Mouse (Mus musculus): ENCODE results near the gene 2610301B20Rik. TPM values are rescaled to one million over a fixed set of nuclear protein-coding genes. Genes with fewer than 3 reads are reported as not detected.
"Not testable (repeated sequence)": the region's sequence is repeated elsewhere in the genome, so short reads cannot be mapped to it uniquely, and the experiment has no call there.

2610301B20Rik gene
- polyA plus RNA-seq, 1 experiment from 2014 or later, result 29.7 TPM

GRCm38 (mm10) chr4:10862882-10863281, 11.4 kb upstream of the 2610301B20Rik start:
- H3K36me3 ChIP-seq (ENCODE audit: insufficient read depth, low read length); H3K4me3 ChIP-seq (ENCODE audit: low read length); H3K9ac ChIP-seq (replicated peaks; ENCODE audit: low read length); H3K9me3 ChIP-seq (ENCODE audit: low read length); ATAC-seq (ENCODE audit: low FRiP score, low TSS enrichment); H3K4me1 ChIP-seq (ENCODE audit: insufficient read depth, low read length); H3K4me2 ChIP-seq (replicated peaks; ENCODE audit: low read depth, low read length); H3K27me3 ChIP-seq (ENCODE audit: insufficient read depth, low read length); H3K27ac ChIP-seq (ENCODE audit: low read length): not testable (repeated sequence)
- 84% methylated on average over 2 of the region's 2 CpGs for WGBS

DNA sequence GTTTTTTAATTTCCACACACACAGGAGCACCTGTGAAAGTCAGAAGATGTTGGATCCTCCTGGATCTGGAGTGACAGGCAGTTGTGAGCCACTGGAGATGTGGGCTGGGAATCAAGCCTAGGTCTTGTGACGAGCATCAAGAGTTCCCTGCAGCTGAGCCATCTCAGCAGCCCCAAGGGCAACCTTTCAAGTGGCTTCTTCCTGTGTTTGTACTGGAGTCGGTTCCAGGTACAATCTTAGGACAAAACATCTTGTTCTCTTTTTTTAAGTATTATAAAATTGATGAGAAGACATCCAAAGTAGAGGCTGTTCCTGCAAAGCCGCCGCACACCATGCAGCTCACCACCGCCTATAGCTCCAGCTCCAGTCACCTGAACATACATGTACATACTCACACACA, 2.1 kb upstream of the 2610301B20Rik start:
- H3K4me1 ChIP-seq (ENCODE audit: insufficient read depth, low read length), result peaks cover 10% of the 10 kb centered on the region
- no peak overlapping the region for H3K9ac ChIP-seq (replicated peaks; ENCODE audit: low read length)
- no peak overlapping the region for H3K4me3 ChIP-seq (ENCODE audit: low read length)
- no peaks in the 10 kb centered on the region for H3K9me3 ChIP-seq (ENCODE audit: low read length)
- 82% methylated on average over 5 of the region's 5 CpGs for WGBS
- H3K27me3 ChIP-seq (ENCODE audit: insufficient read depth, low read length), result no peaks in the 10 kb centered on the region
- no peak for ATAC-seq (ENCODE audit: low FRiP score, low TSS enrichment)
- no peak overlapping the region for H3K27ac ChIP-seq (ENCODE audit: low read length)
- no peaks in the 10 kb centered on the region for H3K36me3 ChIP-seq (ENCODE audit: insufficient read depth, low read length)
- H3K4me2 ChIP-seq (replicated peaks; ENCODE audit: low read depth, low read length), result no peak overlapping the region

DNA sequence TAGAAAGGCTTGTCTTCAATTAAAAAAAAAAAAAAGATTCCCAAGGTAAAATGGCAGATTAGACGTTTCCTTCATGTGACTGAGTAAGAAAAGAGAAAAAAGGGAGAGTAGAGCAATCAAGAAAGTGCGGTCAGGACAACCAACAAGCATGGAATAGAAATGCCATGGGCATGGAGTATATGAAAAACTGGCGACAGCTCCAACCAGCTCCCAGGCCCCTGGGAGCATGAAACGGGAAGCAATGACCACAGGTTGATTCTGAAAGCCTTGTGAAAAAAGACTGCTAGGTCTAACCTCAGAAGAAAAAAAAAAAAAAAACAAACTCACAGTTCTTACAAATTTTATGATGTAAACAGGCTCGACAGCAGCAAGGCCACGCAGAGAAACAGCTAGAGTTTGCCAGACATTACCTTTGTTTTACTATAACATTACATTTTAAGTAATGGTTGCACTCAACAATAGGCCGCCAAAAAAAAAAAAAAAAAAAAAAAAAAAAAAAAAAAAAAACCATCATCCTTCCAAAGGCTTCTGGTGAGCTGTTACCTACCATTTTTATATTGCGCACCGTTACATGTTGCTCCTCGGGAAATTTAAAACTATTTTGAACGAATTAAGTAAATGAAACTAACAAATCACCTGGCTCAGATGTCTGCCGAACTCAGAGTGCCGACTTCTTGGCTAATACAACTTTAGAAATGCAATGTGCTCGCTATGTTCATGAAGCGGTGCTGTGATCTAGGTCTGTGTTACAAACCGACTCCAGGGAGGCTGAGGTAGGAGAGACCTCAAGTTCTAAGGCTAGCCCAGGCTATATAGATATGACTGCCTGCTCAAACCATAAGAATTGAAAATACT, 1.4 kb upstream of the 2610301B20Rik start:
- Histone ChIP-seq H3K9me3 (ENCODE audit: low read length) (no peaks in the 10 kb centered on the region), H3K27ac (ENCODE audit: low read length) (no peak overlapping the region)

GRCm38 (mm10) chr4:10873549-10873919, 764 bp upstream of the 2610301B20Rik start:
- Histone ChIP-seq H3K27ac (ENCODE audit: low read length) (peak overlapping the region; percentile 98), H3K4me1 (ENCODE audit: insufficient read depth, low read length) (peaks cover 10% of the 10 kb centered on the region), H3K9me3 (ENCODE audit: low read length) (no peaks in the 10 kb centered on the region), H3K9ac (replicated peaks; ENCODE audit: low read length) (peak overlapping the region; percentile 89), H3K27me3 (ENCODE audit: insufficient read depth, low read length) (no peaks in the 10 kb centered on the region), H3K4me3 (ENCODE audit: low read length) (peak overlapping the region; percentile 91), H3K36me3 (ENCODE audit: insufficient read depth, low read length) (no peaks in the 10 kb centered on the region), H3K4me2 (replicated peaks; ENCODE audit: low read depth, low read length) (peak overlapping the region; percentile 67)
- WGBS, result 3% methylated on average over 7 of the region's 8 CpGs
- peak; percentile 49 for ATAC-seq (ENCODE audit: low FRiP score, low TSS enrichment)

More for the DNA sequence above, 1.4 kb upstream of the 2610301B20Rik start:
- Histone ChIP-seq H3K36me3 (ENCODE audit: insufficient read depth, low read length) (no peaks in the 10 kb centered on the region), H3K4me2 (replicated peaks; ENCODE audit: low read depth, low read length) (peak overlapping the region; percentile 67), H3K4me1 (ENCODE audit: insufficient read depth, low read length) (peaks cover 10% of the 10 kb centered on the region), H3K4me3 (ENCODE audit: low read length) (peak overlapping the region; percentile 91), H3K27me3 (ENCODE audit: insufficient read depth, low read length) (no peaks in the 10 kb centered on the region), H3K9ac (replicated peaks; ENCODE audit: low read length) (peak overlapping the region; percentile 89)
- ATAC-seq (ENCODE audit: low FRiP score, low TSS enrichment), result no peak
- 31% methylated on average over 16 of the region's 16 CpGs for WGBS

GRCm38 (mm10) chr4:10874718-10875121, 422 bp downstream of the 2610301B20Rik start:
- H3K27ac ChIP-seq (ENCODE audit: low read length), result peak overlapping the region; percentile 98
- under 1% methylated on average over 37 of the region's 37 CpGs for WGBS
- H3K4me1 ChIP-seq (ENCODE audit: insufficient read depth, low read length), result peaks cover 10% of the 10 kb centered on the region
- peak overlapping the region; percentile 67 for H3K4me2 ChIP-seq (replicated peaks; ENCODE audit: low read depth, low read length)
- no peaks in the 10 kb centered on the region for H3K27me3 ChIP-seq (ENCODE audit: insufficient read depth, low read length)
- H3K36me3 ChIP-seq (ENCODE audit: insufficient read depth, low read length), result 0 out of 2 replicates have a peak, but pooled peaks cover 3% of the 10 kb centered on the region
- no peaks in the 10 kb centered on the region for H3K9me3 ChIP-seq (ENCODE audit: low read length)
- peak overlapping the region; percentile 89 for H3K9ac ChIP-seq (replicated peaks; ENCODE audit: low read length)
- H3K4me3 ChIP-seq (ENCODE audit: low read length), result peak overlapping the region; percentile 91
- peak; percentile 87 for ATAC-seq (ENCODE audit: low FRiP score, low TSS enrichment)

DNA sequence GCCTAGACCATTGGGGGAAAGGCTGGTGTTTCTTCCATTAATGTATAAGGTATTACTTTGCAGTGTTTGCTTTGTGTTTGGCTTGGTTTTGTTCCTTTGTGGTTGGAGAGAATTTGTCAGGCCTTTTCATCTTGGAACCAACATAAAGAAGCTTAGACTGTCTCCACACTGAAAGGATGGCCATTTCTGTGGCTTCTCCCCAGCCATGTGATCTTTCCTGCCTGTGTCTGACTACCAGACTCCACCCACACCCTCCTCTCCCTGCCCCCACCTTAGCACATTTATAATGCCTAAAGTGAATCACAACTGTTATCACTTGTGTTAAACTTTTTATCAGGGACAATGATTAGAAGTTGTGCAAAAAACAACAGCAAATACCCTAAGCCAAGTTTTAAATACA, 1.1 kb downstream of the 2610301B20Rik start:
- 0 out of 2 replicates have a peak, but pooled peaks cover 3% of the 10 kb centered on the region for H3K36me3 ChIP-seq (ENCODE audit: insufficient read depth, low read length)
- no peak for ATAC-seq (ENCODE audit: low FRiP score, low TSS enrichment)
- peaks cover 10% of the 10 kb centered on the region for H3K4me1 ChIP-seq (ENCODE audit: insufficient read depth, low read length)
- no peaks in the 10 kb centered on the region for H3K9me3 ChIP-seq (ENCODE audit: low read length)
- no peak overlapping the region for H3K27ac ChIP-seq (ENCODE audit: low read length)
- H3K9ac ChIP-seq (replicated peaks; ENCODE audit: low read length), result peak overlapping the region; percentile 89
- peak overlapping the region; percentile 67 for H3K4me2 ChIP-seq (replicated peaks; ENCODE audit: low read depth, low read length)
- no peaks in the 10 kb centered on the region for H3K27me3 ChIP-seq (ENCODE audit: insufficient read depth, low read length)
- H3K4me3 ChIP-seq (ENCODE audit: low read length), result peak overlapping the region; percentile 91

DNA sequence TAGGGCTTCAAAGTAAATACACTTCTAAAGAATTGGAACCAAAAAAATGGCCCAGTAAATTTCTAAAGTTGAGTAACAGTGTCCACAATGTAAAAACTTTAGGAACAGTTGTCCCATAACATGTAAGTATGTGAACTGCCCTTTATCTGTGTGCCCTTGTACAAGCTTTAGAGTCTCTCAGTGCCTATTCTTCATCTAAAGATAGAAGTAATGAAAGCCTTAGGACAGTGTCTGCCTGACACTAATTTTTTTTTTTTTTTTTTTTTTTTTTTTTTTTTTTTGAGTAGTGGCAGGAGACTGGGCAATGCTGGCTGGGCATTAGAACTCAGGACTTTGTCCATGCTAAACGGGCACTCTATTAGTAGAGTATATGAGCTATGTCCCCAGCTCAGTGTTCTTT, 2.8 kb downstream of the 2610301B20Rik start:
- Histone ChIP-seq H3K4me3 (ENCODE audit: low read length) (no peak overlapping the region), H3K4me2 (replicated peaks; ENCODE audit: low read depth, low read length) (no peak overlapping the region), H3K27ac (ENCODE audit: low read length) (no peak overlapping the region), H3K36me3 (ENCODE audit: insufficient read depth, low read length) (0 out of 2 replicates have a peak, but pooled peaks cover 3% of the 10 kb centered on the region), H3K27me3 (ENCODE audit: insufficient read depth, low read length) (no peaks in the 10 kb centered on the region), H3K4me1 (ENCODE audit: insufficient read depth, low read length) (peaks cover 10% of the 10 kb centered on the region), H3K9ac (replicated peaks; ENCODE audit: low read length) (no peak overlapping the region), H3K9me3 (ENCODE audit: low read length) (no peaks in the 10 kb centered on the region)
- WGBS, result 100% methylated on average over 1 of the region's 1 CpGs
- ATAC-seq (ENCODE audit: low FRiP score, low TSS enrichment), result no peak

DNA sequence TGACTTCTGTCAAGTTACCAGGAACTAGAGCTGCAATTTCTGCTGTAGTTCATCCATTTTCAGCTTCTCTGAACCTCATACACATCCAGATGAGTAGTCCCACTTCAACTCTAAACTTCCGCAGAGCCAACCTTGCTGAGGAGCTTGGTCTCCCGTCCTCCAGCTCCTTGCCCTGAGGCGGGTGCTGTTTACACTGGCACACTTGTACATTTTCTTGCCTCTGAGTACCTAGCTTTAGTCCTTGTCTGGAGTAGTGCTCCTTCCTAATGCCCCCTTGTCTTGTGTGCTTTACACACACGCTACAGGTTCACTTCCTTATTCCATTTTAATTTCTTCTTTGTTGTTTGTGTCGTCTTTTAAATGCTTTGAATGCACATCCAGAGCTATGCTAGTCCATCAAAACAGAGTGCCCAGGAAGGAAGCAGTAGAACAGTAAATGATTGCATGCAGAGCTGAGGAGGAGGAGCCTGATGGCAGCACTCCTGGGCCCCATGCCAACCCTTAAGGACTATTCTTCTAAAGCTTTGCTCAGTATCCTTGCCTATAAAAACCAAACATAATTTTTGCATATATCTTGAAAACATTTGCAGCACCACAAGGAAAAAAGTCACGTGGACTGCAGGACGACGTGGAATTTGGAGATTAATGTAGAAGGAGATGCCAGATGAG, 9.6 kb downstream of the 2610301B20Rik start:
- H3K27me3 ChIP-seq (ENCODE audit: insufficient read depth, low read length), result no peaks in the 10 kb centered on the region
- H3K4me1 ChIP-seq (ENCODE audit: insufficient read depth, low read length), result no peaks in the 10 kb centered on the region
- no peak overlapping the region for H3K9ac ChIP-seq (replicated peaks; ENCODE audit: low read length)
- 88% methylated on average over 8 of the region's 8 CpGs for WGBS
- H3K36me3 ChIP-seq (ENCODE audit: insufficient read depth, low read length), result peaks cover 33% of the 10 kb centered on the region
- no peak for ATAC-seq (ENCODE audit: low FRiP score, low TSS enrichment)
- no peak overlapping the region for H3K27ac ChIP-seq (ENCODE audit: low read length)
- H3K9me3 ChIP-seq (ENCODE audit: low read length), result 0 out of 2 replicates have a peak, but pooled peaks cover 2% of the 10 kb centered on the region
- H3K4me2 ChIP-seq (replicated peaks; ENCODE audit: low read depth, low read length), result no peak overlapping the region
- H3K4me3 ChIP-seq (ENCODE audit: low read length), result no peak overlapping the region

DNA sequence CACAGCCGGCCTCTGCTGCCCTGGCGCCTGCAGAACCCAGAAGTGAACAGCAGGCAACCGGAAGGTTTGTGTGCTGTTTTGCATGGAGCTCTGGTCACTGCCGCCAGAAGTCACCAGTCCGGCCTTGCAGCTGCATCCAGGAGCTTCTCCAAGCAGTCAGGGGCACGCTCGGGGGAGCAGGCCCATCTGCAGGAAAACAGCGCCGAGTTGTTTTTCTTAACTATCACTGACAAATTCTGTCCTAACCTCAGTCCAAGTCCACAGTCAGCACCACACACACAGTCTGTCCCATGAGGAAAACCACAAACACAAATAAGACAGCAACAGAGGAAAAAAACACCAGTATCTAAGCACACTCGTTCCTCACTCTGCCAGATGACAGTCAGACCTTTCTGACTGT, 14.5 kb downstream of the 2610301B20Rik start:
- 91% methylated on average over 10 of the region's 10 CpGs for WGBS
- H3K9me3 ChIP-seq (ENCODE audit: low read length), result peaks cover 7% of the 10 kb centered on the region; the same call in 1 of the 2 replicates
- H3K36me3 ChIP-seq (ENCODE audit: insufficient read depth, low read length), result peaks cover 31% of the 10 kb centered on the region
- no peak for ATAC-seq (ENCODE audit: low FRiP score, low TSS enrichment)
- no peaks in the 10 kb centered on the region for H3K4me1 ChIP-seq (ENCODE audit: insufficient read depth, low read length)
- H3K4me3 ChIP-seq (ENCODE audit: low read length), result no peak overlapping the region
- no peak overlapping the region for H3K9ac ChIP-seq (replicated peaks; ENCODE audit: low read length)
- no peak overlapping the region for H3K27ac ChIP-seq (ENCODE audit: low read length)
- no peak overlapping the region for H3K4me2 ChIP-seq (replicated peaks; ENCODE audit: low read depth, low read length)
- H3K27me3 ChIP-seq (ENCODE audit: insufficient read depth, low read length), result no peaks in the 10 kb centered on the region

DNA sequence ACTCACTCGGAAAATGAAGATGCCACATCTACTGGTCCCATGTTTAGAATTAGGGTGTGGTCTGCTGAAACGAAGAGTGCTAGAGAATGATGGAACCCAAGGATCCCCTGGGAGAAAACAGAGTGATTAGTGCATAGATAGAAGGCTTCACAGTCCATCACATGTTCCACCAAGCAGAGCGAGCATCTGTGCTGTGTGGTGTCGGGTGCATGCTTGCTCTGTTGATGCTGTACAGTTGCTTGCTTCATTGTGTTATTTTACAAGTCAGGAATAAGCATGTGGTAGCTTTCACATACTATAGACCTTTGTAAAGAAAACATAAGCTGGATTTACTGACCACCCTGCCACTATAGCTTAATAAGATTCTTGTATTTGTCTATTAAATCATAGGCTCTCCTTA, 22.0 kb downstream of the 2610301B20Rik start:
- H3K4me3 ChIP-seq (ENCODE audit: low read length), result no peak overlapping the region
- no peak overlapping the region for H3K4me2 ChIP-seq (replicated peaks; ENCODE audit: low read depth, low read length)
- no peak overlapping the region for H3K9ac ChIP-seq (replicated peaks; ENCODE audit: low read length)
- no peaks in the 10 kb centered on the region for H3K4me1 ChIP-seq (ENCODE audit: insufficient read depth, low read length)
- H3K27ac ChIP-seq (ENCODE audit: low read length), result no peak overlapping the region
- peaks cover 14% of the 10 kb centered on the region; the same call in 1 of the 2 replicates for H3K36me3 ChIP-seq (ENCODE audit: insufficient read depth, low read length)
- no peaks in the 10 kb centered on the region for H3K27me3 ChIP-seq (ENCODE audit: insufficient read depth, low read length)
- no peak for ATAC-seq (ENCODE audit: low FRiP score, low TSS enrichment)
- no peaks in the 10 kb centered on the region for H3K9me3 ChIP-seq (ENCODE audit: low read length)
- WGBS, result 77% methylated on average over 4 of the region's 4 CpGs
